Mouse (Mus musculus) spleen, postnatal 4 days (tissue): ENCODE data around the gene Rngtt.
"Not testable (repeated sequence)": the region's sequence is repeated elsewhere in the genome, so short reads cannot be mapped to it uniquely, and the experiment has no call there.

Source experiments
- DNase-seq, 2 experiments: peaks; one replicate each; pipeline ENCODE4 v3.0.0; 2022; ENCODE audit warnings: low spot score in 2 of 2

The Rngtt gene

GRCm38 (mm10) chr4:33309764-33310757 lies at the start of gene Rngtt:
Gene Rngtt (plus strand): TSS chr4:33310311.
- DNase-seq, result peak; percentile 98 to 99

- DNase-seq, result no peak
Observed at GRCm38 (mm10) chr4:33260311-33260710, 49.8 kb upstream of the Rngtt start.

GRCm38 (mm10) chr4:33261311-33261753 lies 48.8 kb upstream of the Rngtt start:
- DNase-seq, result peak in 1 of 2 experiments; percentile 28

- DNase-seq, result no peak
Observed at GRCm38 (mm10) chr4:33262897-33263296, 47.2 kb upstream of the Rngtt start.

- DNase-seq, result no peak
Observed at GRCm38 (mm10) chr4:33264979-33265726, 45.0 kb upstream of the Rngtt start.

- DNase-seq, result no peak
Observed at GRCm38 (mm10) chr4:33270386-33271314, 39.5 kb upstream of the Rngtt start.

GRCm38 (mm10) chr4:33273437-33273836 lies 36.7 kb upstream of the Rngtt start:
- no peak for DNase-seq

- no peak for DNase-seq
Observed at GRCm38 (mm10) chr4:33281891-33282685, 28.0 kb upstream of the Rngtt start.

GRCm38 (mm10) chr4:33284083-33284880 lies 25.8 kb upstream of the Rngtt start:
- no peak for DNase-seq

- no peak for DNase-seq
Observed at GRCm38 (mm10) chr4:33285448-33285847, 24.7 kb upstream of the Rngtt start.

GRCm38 (mm10) chr4:33289106-33289650 lies 20.9 kb upstream of the Rngtt start:
- no peak for DNase-seq

GRCm38 (mm10) chr4:33290002-33290401 lies 20.1 kb upstream of the Rngtt start, which contains the start of gene Pnrc1:
Gene Pnrc1 (minus strand): TSS chr4:33290163.
- no peak for DNase-seq

- no peak for DNase-seq
Observed at GRCm38 (mm10) chr4:33290878-33291277, 19.2 kb upstream of the Rngtt start.

- peak; percentile 68 to 91 for DNase-seq
Observed at GRCm38 (mm10) chr4:33292409-33293370, 17.4 kb upstream of the Rngtt start.

GRCm38 (mm10) chr4:33300891-33301665 lies 9.0 kb upstream of the Rngtt start:
- DNase-seq, result not testable (repeated sequence)

- DNase-seq, result no peak
Observed at GRCm38 (mm10) chr4:33303057-33303456, 7.1 kb upstream of the Rngtt start.

GRCm38 (mm10) chr4:33307146-33307545 lies 3.0 kb upstream of the Rngtt start:
- no peak for DNase-seq
